Mouse (Mus musculus) bone marrow, adult 2 months (tissue): Measurements from ENCODE around the gene Eya4.

Experiments used
- CTCF ChIP-seq: fragments of 200-500 bp; IDR thresholded peaks from 2 replicates; pipeline ENCODE4 v1.5.1; 2011; ENCODE audit warnings: low read length, control low read depth; ENCODE audit not compliant: control insufficient read depth, insufficient read depth
- POLR2A ChIP-seq: fragments of 200-500 bp; IDR thresholded peaks from 2 replicates; pipeline ENCODE4 v1.6.1; 2011; ENCODE audit warnings: low read depth, mild to moderate bottlenecking, control low read depth, low read length, borderline replicate concordance; ENCODE audit not compliant: control insufficient read depth

DNA sequence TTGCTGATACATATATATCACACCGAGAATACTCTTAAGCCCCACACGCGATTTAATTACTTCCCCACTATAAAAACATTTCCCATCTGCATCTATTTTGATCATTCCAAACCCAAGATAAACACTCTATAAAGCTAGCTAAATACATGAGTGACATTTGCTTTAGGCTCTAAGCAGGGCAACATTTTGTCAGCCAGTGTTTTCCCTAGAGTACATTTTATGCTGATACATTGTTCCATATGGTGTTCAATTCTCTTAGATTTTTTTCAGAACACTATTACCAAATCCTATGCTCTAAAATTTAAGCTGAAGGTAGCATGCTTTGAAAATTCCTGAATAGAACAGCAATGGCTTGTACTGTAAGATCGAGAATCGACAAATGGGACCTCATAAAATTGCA is 127.2 kb downstream of the Eya4 start:
- no peak for TF ChIP-seq CTCF
- TF ChIP-seq POLR2A = no peak
